Mouse (Mus musculus) ES-Bruce4 (cell line): ENCODE measurements around the gene Cpt2. TPM values are rescaled to one million over a fixed set of nuclear protein-coding genes. Genes with fewer than 3 reads are reported as not detected.

Experiments used
- H3K27ac ChIP-seq: 2 replicates; pipeline ENCODE4 v1.5.1; 2012; ENCODE audit warnings: low read length, inconsistent platforms; ENCODE audit not compliant: insufficient read depth
- H3K27me3 ChIP-seq: 2 replicates; pipeline ENCODE4 v1.6.1; 2012; ENCODE audit warnings: mild to moderate bottlenecking, low read length, inconsistent platforms; ENCODE audit not compliant: control insufficient read depth, poor library complexity, insufficient read depth, severe bottlenecking
- H3K36me3 ChIP-seq: 2 replicates; pipeline ENCODE4 v1.6.1; 2012; ENCODE audit warnings: inconsistent platforms, mild to moderate bottlenecking, low read length, moderate library complexity; ENCODE audit not compliant: control insufficient read depth, poor library complexity, insufficient read depth, severe bottlenecking
- H3K4me1 ChIP-seq: one replicate; pipeline ENCODE4 v1.8.1; 2011; ENCODE audit warnings: low read length; ENCODE audit not compliant: control insufficient read depth, insufficient read depth
- H3K4me3 ChIP-seq: 2 replicates; pipeline ENCODE4 v1.5.1; 2011; ENCODE audit warnings: low read depth, mild to moderate bottlenecking, low read length
- H3K9ac ChIP-seq: 2 replicates; pipeline ENCODE4 v1.6.1; 2012; ENCODE audit warnings: low read depth, mild to moderate bottlenecking, inconsistent platforms; ENCODE audit not compliant: poor library complexity, severe bottlenecking
- H3K9me3 ChIP-seq: replicated peaks from 2 replicates; pipeline ENCODE4 v1.6.1; 2012; ENCODE audit warnings: mild to moderate bottlenecking, low read length, inconsistent platforms; ENCODE audit not compliant: control insufficient read depth, poor library complexity, insufficient read depth, severe bottlenecking
- CTCF ChIP-seq: IDR thresholded peaks from one replicate; pipeline ENCODE4 v1.8.1; 2011; ENCODE audit warnings: low read depth, low read length
- EP300 ChIP-seq: IDR thresholded peaks from 2 replicates; pipeline ENCODE4 v1.6.1; 2011; ENCODE audit warnings: low read depth, low read length; ENCODE audit not compliant: insufficient read depth
- POLR2A ChIP-seq: IDR thresholded peaks from one replicate; pipeline ENCODE4 v1.8.1; 2011; ENCODE audit warnings: low read length; ENCODE audit not compliant: insufficient read depth
- polyA plus RNA-seq: library from polyadenylated mRNA; stranded (reverse); fragments of >200 nt; gene quantifications from 2 replicates; pipeline ENCODE4 v1.2.4, GENCODE M21; 2011; ENCODE audit warnings: low read depth; ENCODE audit not compliant: missing spikeins, insufficient read depth, insufficient read length

The Cpt2 gene
- polyA plus RNA-seq, 1 experiment: 41.5 TPM

DNA sequence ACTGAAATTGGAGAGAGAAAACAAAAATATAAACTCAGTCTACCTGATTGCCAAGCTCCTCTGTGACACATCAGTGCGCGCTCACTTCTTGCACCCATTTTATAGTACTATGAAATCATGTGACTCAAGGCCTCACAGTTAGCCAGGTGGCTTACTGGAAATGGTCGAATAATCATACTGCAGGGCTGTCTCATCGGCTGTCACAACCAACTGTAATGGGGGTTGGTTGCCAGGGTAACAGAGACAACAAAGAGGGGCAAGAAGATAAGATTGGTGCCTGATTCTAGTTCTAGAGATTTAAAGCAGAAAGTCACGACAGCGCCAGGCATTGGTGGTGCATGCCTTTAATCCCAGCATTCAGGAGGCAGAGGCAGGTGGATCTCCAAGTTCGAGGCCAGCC lies 64.4 kb downstream of the Cpt2 start:
- H3K27ac ChIP-seq: no peak overlapping the region
- H3K9me3 ChIP-seq: no peaks in the 10 kb centered on the region
- no peak overlapping the region for H3K4me3 ChIP-seq
- TF ChIP-seq POLR2A (no peak), CTCF (no peak), EP300 (no peak)
- no peaks in the 10 kb centered on the region for H3K4me1 ChIP-seq
- H3K9ac ChIP-seq: no peak overlapping the region
- no peaks in the 10 kb centered on the region for H3K36me3 ChIP-seq
- H3K27me3 ChIP-seq: no peaks in the 10 kb centered on the region

GRCm38 (mm10) chr4:107856958-107857686 lies 66.3 kb downstream of the Cpt2 start:
- H3K9ac ChIP-seq: no peak overlapping the region
- no peaks in the 10 kb centered on the region for H3K9me3 ChIP-seq
- H3K36me3 ChIP-seq: no peaks in the 10 kb centered on the region
- TF ChIP-seq POLR2A: no peak
- no peak for TF ChIP-seq EP300
- TF ChIP-seq CTCF: no peak
- no peak overlapping the region for H3K27ac ChIP-seq
- no peak overlapping the region for H3K4me3 ChIP-seq
- H3K27me3 ChIP-seq: no peaks in the 10 kb centered on the region
- no peaks in the 10 kb centered on the region for H3K4me1 ChIP-seq

Other genes with a start within 250 kb of the Cpt2 start
- gene Dmrtb1, start 239.4 kb downstream of the Cpt2 start, polyA plus RNA-seq: 1.6 and 2.4 TPM in 2 replicates
- 24.1 and 26.8 TPM in 2 replicates for gene Lrp8, start 121.3 kb downstream of the Cpt2 start, polyA plus RNA-seq
- gene Magoh, start 43.9 kb downstream of the Cpt2 start, polyA plus RNA-seq: 186 and 205 TPM in 2 replicates
- gene 0610037L13Rik, start 33.8 kb downstream of the Cpt2 start, polyA plus RNA-seq: 71.3 and 71.8 TPM in 2 replicates
- 0.19 TPM in 1 of 2 replicates, not detected in the other for gene Slc1a7, start 44.7 kb upstream of the Cpt2 start, polyA plus RNA-seq
- 3.3 and 4.4 TPM in 2 replicates for gene Podn, start 172.8 kb upstream of the Cpt2 start, polyA plus RNA-seq
- 54.4 and 62.8 TPM in 2 replicates for gene Scp2, start 221.4 kb upstream of the Cpt2 start, polyA plus RNA-seq
- gene Echdc2, start 241.8 kb upstream of the Cpt2 start, polyA plus RNA-seq: 51.1 and 52.8 TPM in 2 replicates